ENCODE assay signal across 11 mouse cellular contexts in genomic region chr1:181984811-181985210, GRCm38 (mm10).
DNase-seq lines count a peak whose midpoint lies in the region.
"Had no signal": no experiment of that assay in that cellular context is flagged by ENCODE, and none has a peak within 500 bp of the region (broad histone marks: within the 10 kb centered on the region; RNA-seq: fewer than 3 reads in every experiment).

No protein-coding gene starts in this region.

- DNase-seq in 3134 (ENCODE audit: extremely low read depth, insufficient read length, low spot score): peak; percentile 24
- DNase-seq in 3T3-L1 (ENCODE audit: low read depth, low spot score): peak; percentile 72
- DNase-seq in mesoderm, embryonic 11.5 days (ENCODE audit: low read depth, low spot score): peak; percentile 15
- no peak for DNase-seq in right cerebral cortex, postnatal 10 days (ENCODE audit: low spot score in 2 of 2)
- DNase-seq in testis, postnatal 10 days (ENCODE audit: low spot score): no peak
- DNase-seq: adrenal gland, postnatal 14 days; cerebellum, adult 11-12 months; cerebellum, adult 2 months; cerebellum, adult 9-10 months; cerebellum, postnatal 10 days; cerebellum, postnatal 25 days had no signal

Comparison
In these comparisons a context has a peak if more than half of its experiments do, and no peak if none do; other contexts are left out.
1. DNase-seq: peak in 3134 (single experiment), 3T3-L1 (single experiment) and mesoderm, embryonic 11.5 days (single experiment); none in right cerebral cortex, postnatal 10 days (0 of 2) and testis, postnatal 10 days (single experiment).